Mouse (Mus musculus) cerebellum, postnatal 14 days (tissue): ENCODE results near the gene Gm42742.

ENCODE experiments used
- DNase-seq, 2 experiments: peaks; one replicate each; pipeline ENCODE4 v3.0.0; 2021; ENCODE audit warnings: mixed read lengths in 2 of 2

Gm42742 gene

DNA sequence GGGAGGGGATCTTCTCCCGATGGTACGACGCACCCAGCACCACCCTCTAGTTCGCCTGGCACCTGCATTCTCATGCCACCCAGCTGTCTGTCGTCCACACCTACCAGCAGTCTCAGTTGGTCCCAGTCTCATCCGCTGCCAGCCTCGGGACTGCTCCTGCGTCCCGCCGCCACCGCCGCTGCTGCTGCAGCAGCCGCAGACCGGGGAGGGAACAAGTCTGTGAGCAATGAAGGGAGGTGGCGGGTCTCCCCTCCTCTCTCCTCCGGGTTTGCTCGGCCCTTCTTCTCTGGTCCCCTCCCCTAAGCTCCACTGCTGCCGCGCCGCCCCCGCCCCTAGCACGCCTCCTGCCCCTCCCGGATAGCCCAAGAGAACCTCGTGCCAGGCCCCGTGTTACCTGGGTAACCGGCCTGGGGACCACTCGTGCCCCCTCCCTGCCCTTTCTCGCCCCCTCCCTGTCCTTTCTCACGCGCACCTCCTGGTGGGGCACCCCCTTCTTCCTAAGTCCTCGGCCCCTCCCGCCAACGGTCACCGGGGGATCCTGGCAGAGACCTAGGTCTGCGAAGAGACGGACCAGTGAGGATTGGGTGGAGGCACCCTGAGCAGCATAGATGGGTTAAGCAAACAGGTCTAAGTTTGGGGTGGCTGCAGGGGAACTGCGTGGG is at the start of gene Gm42742, which contains the start of gene Prrt2:
Gene Gm42742 (minus strand): TSS at position 197 of the 662 bp plus-strand sequence.
Gene Prrt2 (minus strand): TSS at position 311 of the 662 bp plus-strand sequence.
- peak; percentile 81 to 83 for DNase-seq

GRCm38 (mm10) chr7:127066317-127066716 is 45.4 kb upstream of the Gm42742 start:
- DNase-seq = no peak

DNA sequence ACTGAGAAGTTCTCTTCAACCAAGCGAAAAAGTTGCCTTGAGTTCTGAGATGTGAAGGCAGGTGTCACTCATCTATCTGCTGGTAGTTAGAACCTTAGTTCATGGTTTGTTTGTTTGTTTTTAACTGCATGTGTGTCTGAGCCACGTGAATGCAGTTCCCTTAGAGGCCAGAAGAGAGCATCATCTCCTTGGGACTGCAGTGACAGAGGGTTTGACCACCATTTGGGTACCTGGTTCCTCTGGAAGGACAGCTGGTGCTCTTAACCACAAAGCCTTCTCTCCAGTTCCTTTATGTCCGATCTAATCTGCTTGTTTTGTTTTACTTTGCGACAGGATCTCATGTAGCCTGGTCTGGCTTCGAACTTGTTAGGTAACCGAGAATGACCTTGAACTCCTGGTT is 44.6 kb upstream of the Gm42742 start:
- no peak for DNase-seq

DNA sequence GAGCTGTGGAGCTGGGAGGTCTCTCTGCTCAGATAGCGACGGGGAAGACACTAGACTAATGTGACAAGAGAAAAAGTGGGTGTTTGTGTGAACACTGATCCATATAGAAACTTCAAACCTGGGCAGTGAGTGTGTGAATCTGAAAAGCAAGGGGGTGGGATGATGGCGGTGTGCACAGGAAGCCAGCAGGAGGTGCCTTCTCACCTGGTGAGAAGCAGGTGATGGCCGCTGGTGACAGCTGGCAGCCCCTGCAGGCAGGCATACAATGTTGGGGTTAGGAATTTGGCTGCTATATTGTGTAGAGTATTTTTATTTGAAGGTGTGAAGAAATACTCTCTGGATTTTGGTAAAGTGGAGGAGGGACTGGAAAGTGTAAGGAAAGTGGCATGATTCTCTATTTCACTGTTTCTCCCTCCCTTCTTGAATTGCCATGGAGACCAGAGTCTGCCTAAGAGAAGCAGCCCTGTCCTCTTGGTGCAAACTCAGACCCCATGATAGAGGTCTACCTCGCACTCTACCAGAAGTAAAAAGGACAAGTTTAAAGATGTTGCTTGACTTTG is 34.2 kb upstream of the Gm42742 start:
- DNase-seq = no peak

DNA sequence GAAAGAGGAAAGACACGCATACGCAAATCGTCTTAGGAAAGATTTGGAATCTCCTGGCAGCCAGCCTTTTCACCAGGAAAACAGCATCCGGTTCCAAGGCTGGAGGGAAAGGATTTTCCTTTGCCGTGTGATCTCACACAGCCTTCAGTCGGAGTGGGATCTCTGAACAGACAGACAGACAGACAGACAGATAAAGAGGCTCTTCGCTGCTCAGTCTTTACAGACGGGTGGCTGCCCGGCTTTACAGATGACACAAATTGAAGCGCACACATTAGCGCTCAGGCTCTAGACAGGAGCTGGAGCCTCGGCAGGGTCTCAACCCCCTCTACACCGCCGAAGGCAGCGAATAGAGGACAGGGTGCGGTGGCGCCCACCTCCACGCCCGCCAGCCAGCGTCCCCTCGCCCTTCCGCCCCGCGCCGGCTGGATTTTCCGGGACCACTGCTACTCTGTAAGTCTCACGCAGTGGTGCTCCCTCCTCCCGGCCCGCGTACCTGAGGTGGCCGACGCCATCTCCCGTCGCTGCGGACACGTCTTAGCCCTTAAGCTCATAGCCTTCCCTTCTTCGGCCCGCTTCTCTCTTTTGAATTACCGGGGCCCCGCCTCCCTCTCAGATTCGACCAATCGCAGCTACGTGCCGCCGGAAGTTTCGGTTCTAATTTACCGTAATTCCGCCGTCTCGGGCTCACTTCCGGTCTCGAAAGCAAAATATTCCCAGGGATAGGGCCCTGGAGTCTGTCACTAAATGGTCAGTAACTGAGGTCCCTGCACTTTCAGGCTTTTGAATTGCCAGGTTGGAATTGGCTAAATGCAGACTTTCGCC is 21.2 kb upstream of the Gm42742 start, which contains the start of gene Kif22:
Gene Kif22 (minus strand): TSS at position 621 of the 822 bp plus-strand sequence.
- peak; percentile 94 to 95 for DNase-seq

DNA sequence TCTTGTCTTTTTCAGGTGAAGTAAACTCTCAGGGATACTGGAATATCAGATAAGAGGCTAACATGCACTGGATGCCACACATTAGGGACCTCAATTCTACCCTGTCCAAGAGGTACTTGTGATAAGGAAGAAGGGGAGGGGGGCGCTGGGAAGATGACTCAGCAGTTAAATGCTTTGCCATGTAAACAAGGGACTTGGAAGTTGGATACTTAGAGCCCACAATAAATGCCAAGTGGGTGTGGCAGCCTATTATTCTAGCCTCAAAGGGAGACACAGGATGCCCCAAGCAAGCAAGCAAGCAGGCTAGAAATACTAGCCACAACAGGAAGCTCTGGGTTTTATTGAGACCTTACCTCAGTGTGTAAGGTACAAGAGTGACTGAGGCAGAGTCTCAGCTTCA is 10.3 kb upstream of the Gm42742 start:
- no peak for DNase-seq

GRCm38 (mm10) chr7:127030172-127030571 is 9.3 kb upstream of the Gm42742 start:
- no peak for DNase-seq

DNA sequence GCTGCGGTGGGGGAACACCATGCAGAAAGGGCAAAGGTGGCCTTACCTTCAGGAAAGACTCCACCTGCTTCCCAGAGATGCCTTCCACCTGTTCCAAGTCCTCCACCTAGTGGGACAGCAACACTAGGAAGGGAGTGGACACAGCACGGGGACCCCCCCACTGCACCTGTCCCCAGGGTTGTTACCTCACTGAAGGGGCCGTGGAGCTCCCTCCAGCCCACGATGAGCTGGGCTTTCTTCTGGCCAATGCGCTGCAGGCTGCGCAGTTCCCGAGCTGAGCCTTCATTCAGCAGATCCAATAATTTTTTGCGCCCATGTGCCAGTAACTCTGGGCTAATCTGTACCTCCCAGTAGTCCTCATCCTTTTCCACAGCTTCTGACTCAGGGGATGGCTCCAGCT is 7.0 kb upstream of the Gm42742 start:
- DNase-seq = no peak

DNA sequence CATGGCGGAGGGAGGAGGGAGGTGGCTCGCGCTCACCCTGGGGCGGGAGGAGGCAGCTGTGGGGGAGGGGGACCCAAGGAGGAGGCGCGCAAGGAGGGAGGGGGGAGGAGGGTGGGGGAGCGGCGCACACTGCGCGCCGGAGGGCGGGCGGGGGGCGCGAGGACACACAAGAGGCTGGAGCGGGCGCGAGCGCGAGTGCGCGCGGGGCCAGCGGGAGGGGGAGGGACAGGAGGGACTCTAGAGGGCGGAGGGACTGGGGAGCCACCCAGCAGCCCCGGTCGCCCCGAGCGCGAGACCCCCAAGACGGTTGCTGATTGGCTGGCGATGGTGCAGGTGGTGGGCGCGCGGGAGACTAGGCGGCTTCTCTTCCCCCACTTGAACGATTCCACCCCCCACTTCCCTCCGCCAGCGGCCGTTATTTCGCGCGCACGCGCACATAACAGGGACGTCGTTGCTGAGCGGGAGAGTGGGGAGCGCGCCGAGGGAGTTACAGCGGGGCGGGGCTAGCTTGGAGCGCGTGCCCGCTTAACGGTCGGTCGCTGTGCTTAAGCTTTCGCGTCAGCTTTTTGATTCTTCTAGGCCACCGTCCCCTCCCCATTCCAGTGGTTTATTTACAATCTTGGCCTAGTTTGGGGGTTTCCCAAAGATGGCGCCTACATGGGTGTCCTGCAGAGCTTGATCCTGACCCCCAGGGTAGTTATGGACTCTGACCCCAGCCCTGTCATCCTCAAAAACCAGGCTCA is 6.3 kb upstream of the Gm42742 start, which contains the start of gene Maz:
Gene Maz (minus strand): TSS at position 54 of the 743 bp plus-strand sequence.
- peak; percentile 99 for DNase-seq

DNA sequence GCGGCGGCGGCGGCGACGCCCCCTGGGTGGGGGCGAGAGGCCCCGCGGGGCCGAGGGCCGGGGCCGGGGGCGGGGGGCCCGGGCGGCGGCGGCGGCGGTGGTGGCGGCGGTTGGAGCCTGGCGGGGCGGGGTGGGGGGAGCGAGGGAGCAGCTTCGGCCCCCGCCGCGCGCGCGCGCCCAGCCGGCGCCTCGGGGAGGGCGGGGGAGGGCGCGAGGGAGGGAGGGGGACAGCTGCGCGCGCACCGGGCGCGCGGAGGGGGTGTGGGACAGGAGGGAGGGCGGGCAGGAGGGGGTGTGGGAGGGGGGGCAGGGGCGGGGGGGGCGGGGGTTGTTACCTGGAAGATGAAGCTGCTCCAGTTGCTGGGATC is 5.7 kb upstream of the Gm42742 start:
- peak in 1 of 2 experiments; percentile 87 for DNase-seq

DNA sequence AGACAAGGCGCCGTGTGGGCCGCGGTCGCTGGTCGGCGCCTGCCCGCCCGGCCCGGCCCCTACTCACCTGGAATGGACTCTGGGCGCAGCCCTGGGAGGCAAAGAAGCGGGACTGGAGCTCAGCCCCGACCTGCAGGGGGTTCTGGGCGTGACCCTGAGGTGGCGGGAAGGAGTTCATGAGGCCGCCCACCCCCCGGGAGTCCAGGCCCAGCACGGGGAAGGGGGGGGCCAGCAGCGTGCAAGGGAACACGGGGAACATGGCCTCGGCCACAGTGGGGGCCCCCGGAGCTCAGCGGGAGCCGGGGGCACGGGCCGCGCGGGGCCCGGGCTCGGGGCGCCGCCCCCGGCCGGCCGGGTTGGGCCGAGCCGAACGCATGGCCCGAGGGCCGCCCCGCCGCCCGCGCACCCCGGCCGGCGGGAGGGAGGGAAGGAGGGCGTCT is 5.3 kb upstream of the Gm42742 start:
- DNase-seq = peak; percentile 82 to 83

GRCm38 (mm10) chr7:127025556-127026160 is 4.8 kb upstream of the Gm42742 start:
- DNase-seq = peak; percentile 72 to 73

DNA sequence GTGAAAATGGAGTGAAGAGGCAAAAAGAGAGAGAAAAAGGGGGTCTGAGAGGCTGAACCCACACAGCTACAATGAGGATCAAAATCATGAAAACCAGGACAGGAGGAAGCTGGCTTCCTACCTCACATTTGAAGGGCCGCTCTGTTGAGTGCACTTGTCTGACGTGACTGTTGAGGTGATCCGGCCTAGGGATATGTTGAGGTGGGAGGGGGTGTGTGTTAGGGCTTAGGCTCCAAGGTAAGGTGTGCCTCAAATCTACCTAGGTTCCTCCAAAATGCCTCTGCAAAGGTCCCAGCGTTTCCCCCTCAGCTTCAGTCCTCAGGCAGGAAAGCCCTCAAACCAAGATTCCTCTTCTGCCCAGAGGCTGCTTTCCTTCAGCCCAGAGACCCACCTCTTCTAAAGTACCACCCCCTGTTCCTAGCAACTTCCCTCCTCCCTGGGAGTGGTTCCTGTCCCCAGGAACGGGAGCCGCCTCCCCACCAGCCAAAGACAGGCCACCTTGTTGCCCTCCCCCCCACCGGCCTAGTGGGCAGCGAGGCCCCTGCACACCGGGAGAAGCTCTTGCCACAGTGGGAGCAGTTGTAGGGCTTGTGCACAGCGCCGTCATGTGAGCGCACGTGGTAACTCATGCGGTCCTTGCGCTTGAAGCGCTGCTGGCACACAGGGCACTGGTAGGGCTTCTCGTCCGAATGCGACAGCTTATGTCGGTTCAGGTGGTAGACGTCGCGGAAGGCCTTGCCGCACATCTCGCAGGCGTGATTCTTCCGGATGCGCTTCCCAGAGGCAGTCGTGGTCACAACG is 4.1 kb upstream of the Gm42742 start:
- DNase-seq = peak; percentile 88

- DNase-seq = peak in 1 of 2 experiments; percentile 25
Observed at GRCm38 (mm10) chr7:127023896-127024690, 3.2 kb upstream of the Gm42742 start.

GRCm38 (mm10) chr7:127023272-127023691 is 2.4 kb upstream of the Gm42742 start:
- DNase-seq = peak; percentile 42 to 50

DNA sequence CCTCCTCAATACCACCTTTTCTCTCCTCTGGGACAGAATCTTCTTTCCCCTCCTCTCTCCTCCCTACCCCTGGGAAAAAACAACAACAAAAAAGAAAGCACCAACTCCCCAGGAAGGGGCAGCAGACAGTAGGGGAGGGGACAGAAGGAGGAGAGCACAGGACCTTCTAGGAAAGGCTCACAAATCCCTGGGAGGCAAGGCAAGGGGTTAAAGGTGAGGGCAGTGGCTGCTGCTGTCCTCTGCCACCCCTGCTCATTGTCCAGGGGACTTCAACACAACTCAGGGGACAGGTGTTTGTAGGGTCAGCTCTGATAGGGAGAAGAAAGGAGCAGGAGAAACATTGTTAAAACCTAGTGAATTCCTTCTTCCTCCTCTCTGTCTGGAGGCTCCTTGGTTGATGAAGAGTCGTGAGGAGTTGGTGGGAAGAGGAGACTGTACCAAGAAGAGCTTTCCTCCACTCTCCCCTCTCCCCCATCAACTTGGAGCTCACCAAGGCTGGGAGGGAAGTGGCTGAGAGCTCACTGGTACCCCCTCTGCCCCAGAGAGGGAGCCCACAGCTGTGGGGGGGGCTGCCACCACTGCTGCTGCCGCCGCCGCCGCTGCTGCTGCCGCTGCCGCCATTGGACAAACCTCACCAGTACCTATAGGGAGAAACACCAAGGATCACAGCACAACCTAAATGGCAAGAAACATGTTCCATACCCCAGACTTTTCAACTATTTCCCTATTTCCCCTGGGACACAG is 1.8 kb upstream of the Gm42742 start:
- peak in 1 of 2 experiments; percentile 7 for DNase-seq

- peak in 1 of 2 experiments; percentile 7 for DNase-seq
Observed at GRCm38 (mm10) chr7:127021563-127022527, 948 bp upstream of the Gm42742 start.

DNA sequence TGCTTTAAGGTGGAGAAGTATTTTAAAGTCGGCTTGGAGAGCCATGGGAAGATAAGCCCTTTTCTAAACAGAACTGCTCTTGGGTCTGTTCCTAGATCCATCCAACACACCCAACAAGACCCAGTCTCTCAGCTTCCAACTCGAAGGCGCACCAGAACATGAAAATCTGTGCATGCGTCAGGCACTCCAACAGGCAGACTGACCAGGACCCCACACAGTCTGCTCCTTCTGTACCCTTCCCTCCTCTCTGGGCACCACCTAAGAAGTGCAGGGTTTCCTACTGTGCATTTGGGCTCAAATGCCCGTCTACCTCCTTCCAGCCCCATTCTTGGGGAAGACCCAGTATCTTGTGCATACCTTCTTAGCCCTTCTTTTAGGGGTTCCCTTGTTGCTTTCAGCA is 406 bp downstream of the Gm42742 start:
- DNase-seq = peak in 1 of 2 experiments; percentile 44
